Mouse (Mus musculus) layer of hippocampus, postnatal 14 days (tissue): ENCODE data around the gene Cdc7. TPM values are rescaled to one million over a fixed set of nuclear protein-coding genes. Genes with fewer than 3 reads are reported as not detected.
A peak's percentile ranks its signal among the peaks of the same experiment; 100 is the strongest.
"Not testable (repeated sequence)": the region's sequence is repeated elsewhere in the genome, so short reads cannot be mapped to it uniquely, and the experiment has no call there.

Experiments
- DNase-seq, 2 experiments: peaks; one replicate each; pipeline ENCODE4 v3.0.0; 2021 to 2022; ENCODE audit warnings: low spot score in 2 of 2, mixed read lengths in 1 of 2
- long read RNA-seq, 2 experiments: library from polyadenylated mRNA; stranded (forward); transcript quantifications; one replicate each; pipeline ENCODE4 v2.0.0; 2021
- total RNA-seq, 2 experiments: library from RNA; stranded (reverse); gene quantifications; 2 replicates each; pipeline ENCODE4 v1.2.3; 2021

Gene Cdc7
- 10 to 100 TPM; 13.5 to 14.9 TPM for total RNA-seq
- long read RNA-seq, experiment 1, partial matches to known transcripts: 12 of 22 reads
- long read RNA-seq, experiment 1, other reads (novel, unspliced or antisense): 4 of 22 reads
- long read RNA-seq, experiment 2, partial matches to known transcripts: 19 of 36 reads
- long read RNA-seq, experiment 2, other reads (novel, unspliced or antisense): 8 of 36 reads

DNA sequence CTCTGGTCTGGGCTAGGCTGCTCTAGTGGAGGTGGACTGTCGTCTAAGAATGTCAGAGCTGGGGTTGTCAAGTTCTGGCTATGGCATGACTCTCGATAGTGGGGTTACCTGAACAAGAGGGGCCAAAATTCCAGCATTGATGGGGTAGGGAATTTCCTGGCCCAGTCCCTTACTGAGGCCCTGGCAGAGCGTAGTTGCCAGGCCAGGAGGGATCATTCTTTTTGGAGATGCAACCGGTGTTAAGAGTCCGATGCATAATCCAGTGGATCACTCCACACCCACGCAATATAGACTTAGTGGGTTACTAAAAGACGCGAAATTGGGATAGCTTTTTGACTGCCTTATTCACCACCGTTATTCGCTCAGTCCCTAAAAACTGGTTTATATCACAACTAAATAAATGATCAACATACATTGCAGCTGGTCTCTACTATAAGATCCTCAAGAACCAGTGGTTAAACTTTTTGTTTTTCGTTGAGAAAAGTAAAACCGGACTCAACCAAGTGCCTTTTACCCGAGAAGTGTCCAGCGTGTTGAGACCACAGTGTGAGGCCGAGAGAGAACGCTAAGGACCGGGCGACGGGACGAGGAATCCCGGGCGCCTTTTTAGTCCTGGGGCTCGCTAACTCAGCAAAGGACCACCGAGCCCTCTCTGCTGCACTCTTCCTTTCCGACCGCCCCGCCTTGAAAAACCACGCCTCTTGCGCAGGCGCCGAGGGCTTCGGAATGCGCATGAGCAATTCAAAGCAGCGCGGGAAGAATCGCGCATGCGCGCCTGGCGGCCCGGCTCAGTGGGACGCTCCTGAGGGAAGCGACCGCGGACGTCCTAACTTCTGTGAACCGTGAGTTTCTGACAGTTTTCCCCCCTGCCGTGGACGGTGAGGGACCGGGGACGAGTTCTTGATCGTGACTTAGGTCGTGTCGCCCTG, at the start of gene Cdc7:
TSS of gene Cdc7 (plus strand) at position 739 of the 929 bp plus-strand sequence.
- DNase-seq: peak; percentile 95 to 96

DNA sequence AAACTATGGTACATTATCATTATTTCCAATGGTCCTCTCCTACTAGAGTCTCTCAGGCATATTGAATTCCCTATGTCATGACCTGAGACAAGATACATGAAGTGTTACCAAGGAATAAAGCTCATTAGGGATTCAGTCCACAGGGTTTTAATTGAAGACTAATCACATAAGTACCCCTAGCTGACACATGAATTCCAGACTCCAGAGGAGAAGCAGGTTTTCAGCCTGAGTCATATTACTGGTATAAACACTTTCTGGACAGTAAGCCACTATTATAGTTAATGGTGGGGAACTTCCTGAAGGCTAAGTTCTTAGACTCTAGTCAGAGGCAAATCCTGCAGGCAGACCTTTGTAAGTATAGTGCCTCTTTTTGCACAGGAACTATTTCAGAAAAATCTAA, 44.8 kb upstream of the Cdc7 start:
- DNase-seq: no peak

DNA sequence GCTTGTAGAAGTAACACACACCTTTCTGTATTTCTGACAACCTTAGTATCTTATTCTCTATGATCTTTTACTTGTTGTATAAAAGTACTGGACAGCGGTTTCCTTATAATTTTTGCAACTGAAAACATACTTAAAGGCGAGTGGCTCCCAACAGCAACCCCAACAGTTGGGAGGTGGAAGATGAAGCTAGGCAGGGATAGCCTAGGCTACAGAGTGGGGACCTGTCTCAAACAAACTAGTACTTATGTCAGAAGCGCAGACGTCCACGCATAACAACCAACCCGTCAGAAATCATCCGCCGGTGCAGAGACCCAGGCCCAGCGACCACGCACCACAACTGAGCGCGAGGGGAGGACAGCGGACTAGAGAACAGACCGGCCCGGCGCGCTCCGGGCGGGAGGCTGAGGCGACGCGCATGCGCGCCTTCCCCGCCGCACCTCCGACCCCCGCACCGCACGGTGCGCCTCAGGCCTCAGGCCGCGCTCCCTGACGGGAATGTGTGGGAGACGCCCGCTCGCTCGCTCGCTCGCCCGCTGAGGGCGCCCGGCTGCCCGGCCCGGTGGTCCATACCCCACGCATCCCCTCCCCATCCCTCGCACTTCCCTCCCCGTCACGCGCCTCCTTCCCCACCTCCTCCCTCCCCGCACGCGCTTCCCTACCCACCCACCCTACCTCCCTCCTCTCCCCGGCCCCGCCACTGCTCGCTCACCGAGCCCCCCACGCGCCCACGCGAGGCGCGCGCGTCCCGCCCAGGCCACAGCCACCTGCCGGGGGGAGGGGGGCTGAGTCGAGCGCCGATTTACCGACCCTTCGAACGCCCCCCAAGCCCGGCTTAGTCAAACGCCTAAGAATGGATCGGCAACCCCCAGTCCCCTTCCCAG, 38.4 kb upstream of the Cdc7 start, which contains the start of gene Hfm1:
TSS of gene Hfm1 (minus strand) at position 834 of the 881 bp plus-strand sequence.
- DNase-seq: peak; percentile 68 to 71

DNA sequence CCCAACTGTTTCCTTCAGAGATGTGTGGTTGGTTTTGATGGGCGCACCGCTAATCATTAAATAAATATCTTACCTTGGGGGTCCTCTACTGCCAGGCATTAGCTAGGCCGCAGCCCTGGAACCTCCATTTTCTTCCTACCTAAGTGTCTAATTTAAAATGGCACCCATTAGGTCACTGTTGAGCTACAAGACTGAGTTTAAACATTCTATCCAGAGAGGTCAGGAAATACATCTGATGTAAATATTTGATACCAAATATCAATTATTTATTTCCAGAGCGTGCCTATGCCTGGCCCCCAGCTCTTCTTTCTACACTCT, 37.8 kb upstream of the Cdc7 start:
- DNase-seq: peak in 1 of 2 experiments; percentile 34

DNA sequence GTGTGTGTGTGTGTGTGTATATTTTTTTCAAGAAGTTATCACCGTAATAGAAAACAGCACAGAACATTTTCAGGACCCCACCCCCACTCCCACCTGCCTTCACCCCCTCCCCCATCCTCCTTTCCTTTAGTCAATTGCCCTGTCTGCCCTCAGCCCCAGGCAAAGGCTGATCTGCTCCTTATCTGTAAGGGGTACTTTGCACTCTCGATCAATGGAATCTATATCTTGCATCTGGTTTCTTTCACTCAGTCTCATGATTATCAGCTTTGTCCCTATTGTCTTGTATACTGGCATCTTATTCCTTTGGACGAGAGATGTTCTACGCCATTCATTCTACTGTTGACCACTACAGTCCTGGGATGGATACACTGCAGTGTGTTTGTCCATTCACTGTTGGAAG, 36.1 kb upstream of the Cdc7 start:
- no peak for DNase-seq

DNA sequence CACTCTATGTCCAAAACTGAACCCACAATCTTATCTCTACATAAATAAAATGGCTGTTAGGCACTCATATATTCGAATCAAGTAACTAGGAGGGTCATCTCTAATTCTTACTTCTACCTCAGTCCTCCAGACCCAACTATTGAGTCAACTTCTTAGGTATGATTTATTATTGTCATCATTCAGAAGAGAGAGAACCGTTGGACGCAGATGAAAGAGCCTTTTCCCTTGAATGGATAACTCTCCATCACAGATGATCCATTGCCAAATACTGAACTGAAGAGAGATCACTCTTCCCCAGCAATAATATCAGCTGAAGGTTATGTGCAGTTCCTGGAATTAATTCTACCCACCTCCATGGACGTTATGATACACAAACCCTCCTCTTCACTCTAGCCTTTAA, 17.8 kb upstream of the Cdc7 start:
- DNase-seq: no peak

DNA sequence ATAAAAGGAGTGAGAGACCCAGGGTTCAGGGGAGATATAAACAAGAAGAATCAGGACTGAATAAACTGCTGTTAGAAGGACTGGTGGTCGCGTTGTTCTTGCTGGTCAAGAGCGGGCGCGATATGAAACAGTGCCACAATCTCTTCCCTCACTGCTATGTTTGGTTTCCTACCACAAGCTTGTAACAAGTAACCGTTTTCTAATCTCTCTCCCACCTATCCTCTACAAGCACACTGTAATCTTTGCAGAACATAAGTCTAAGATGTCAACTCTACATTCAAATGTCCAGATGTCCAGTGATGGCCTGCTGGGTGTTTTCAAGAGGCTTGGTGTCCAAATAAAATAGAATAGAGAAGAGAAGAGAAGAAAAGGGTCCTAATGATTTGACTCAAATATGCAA, 15.4 kb upstream of the Cdc7 start:
- no peak for DNase-seq

DNA sequence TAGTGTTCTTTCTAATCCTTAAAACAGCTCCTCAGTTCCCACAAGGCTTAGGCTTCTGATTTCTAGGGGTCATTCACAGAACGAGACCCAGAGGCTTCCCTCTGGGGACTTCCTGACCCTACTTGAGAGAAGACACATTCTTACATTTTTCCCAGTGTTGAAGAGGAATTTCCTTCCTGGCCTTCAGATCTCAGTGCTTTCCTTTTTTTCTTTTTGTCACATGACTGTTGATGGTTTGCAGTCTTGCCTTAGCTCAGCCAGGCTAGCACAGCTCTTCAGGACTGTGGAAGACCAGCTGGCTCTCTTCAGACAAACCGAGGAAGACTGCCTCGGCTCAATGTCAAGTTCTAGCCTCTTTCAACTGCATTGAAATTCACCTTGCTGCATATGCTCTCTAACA, 7.7 kb upstream of the Cdc7 start:
- no peak for DNase-seq

DNA sequence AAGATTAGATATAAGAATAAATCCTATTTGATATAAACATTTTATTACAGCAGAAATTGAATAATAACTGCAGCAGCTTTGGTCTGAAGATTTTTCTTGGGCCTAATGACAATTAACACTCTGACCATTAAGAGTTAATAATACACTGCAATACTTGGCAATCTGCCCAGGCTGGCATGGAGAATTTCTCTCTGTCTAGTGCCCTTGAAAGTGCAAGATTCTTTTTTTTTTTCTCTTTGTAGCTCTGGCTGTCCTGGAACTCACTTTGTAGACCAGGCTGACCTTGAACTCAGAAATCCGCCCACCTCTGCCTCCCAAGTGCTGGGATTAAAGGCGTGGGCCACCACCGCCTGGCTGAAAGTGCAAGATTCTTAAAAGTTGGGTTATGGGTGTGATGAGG, 5.1 kb upstream of the Cdc7 start:
- no peak for DNase-seq

DNA sequence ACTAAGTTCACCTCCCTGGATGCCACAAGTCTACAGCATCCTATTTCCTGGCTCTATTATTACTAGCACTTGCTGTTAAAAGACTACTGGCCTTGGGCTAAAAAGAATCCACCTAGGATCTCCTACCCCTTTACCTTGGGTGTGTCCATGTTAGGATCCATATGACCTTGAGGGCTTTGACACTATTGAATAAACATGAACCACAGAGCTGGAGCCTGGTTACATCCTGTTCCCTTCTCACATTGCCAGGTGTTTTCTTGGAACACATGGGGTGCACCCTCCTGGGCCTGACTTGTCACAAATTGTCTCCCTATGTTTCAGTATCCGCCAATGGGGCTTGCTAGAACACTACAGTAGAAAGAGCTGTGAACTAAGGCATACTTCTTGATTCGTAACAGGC, 3.7 kb upstream of the Cdc7 start:
- DNase-seq: no peak

DNA sequence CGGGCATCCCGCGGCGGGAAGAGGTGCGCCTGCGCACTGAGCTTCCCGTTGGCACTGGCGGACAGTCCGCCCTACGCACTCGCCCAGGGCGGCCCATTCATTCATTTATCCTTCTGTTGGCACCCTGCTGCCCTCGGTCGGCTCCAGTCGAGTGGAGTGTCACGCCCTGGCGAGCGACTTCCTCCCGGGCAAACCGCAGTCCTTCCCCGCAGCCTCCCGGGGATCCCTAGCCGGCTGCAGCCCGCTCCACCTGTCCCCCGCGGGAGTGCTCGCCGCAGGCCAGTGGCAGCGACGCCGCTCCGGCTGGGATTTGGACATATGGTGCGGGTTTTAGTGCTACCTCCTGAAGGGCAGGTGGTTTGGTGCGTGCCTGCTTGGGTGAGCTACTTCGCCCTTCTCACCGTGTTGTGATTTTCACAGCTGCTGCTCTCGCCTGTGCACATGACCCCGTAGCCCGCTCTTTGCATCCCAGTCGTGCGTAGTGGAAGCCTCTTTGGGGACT, 442 bp downstream of the Cdc7 start:
- DNase-seq: no peak

DNA sequence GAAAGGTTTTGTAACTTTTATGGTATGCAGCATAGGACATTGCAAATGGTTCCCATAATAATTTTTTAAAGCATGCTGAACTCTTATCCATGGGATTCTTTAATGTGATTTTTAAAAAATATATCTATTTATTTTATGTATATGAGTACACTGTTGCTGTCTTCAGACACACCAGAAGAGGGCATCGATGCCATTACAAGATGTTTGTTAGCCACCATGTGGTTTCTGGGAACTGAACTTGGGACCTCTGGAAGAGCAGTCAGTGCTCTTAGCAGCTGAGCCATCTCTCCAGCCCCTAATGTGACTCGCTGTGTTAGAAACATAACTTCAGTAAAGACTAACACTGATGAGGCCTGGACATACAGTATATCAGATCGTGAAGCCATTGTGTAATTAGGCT, 2.3 kb downstream of the Cdc7 start:
- DNase-seq: no peak

DNA sequence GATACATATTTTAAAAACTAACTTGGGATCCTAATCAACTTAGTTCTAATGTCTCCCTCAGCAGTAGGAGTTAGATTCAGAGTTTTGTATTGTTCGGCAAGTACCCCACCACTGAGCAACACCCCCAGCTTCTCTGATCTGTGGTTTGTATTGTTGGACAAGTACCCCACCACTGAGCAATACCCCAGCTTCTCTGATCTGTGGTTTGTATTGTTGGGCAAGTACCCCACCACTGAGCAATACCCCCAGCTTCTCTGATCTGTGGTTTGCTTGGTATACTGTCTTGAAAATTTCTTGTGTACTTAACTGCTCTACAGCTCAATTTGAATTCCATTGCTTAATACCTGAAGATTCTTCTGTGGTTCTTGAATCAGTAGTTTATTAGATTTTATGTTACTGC, 3.5 kb downstream of the Cdc7 start:
- no peak for DNase-seq

DNA sequence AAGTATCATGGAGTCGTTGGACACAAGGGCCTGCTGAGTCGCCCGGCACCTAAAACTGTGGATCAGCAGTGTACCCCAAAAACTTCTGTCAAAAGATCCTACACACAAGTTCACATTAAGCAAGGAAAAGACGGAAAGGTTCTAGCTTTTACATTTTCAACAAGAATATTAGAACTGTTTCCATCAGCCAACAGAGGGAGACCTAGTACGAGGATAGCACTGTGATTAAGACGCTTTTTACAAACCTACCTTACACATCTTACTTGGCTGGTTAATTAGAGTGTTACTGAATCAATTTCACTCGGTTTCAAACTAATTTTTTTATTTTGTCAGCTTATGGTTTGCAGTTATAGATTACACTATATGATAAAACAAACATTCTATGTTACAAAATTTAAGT, 9.8 kb downstream of the Cdc7 start:
- DNase-seq: no peak

DNA sequence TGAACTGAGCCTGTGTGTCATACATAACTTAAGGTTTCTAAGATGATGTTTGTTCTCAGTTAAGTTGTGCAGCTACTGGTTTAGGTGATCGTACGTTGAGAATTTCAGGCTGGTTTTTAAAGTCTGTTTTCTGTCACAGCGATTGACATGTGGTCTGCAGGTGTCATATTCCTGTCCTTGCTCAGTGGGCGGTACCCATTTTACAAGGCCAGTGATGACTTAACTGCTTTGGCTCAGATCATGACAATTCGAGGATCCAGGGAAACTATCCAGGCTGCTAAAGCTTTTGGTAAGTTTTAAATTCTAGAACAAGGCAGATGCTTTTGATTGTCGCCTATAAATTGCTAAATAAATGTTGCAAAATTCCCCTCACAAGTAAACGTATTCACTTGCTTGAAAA, 15.0 kb downstream of the Cdc7 start:
- no peak for DNase-seq

DNA sequence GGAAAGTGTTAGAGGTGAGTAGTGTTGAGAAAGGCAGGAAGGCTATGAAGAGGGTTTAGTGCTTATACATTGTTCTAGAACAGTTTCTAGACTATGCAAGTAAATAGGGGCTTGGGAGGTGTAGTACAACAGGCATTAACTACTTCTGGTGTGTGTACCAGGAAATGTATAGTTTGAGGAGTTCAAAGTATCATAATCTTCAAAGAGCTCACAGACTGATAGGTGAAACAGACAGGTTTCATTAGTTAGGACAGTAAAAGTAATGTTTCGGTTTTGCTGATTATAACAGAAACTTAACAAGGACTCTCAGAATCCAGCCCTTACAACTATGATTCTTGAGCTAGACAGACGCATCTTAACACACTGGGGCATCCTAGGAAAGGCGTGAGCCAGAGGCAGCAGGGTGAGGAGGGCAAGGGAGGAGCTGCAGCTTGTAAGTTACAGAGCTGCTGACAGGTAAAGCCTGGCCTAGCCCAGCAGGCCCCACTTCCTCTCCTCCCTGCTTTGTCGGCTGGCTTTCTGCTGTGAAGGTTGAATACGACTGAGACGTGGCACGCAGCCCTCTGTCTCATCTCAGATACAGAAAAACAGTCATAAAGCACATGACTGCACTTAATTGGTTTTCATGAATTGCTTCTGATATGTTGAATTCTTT, 18.3 kb downstream of the Cdc7 start:
- DNase-seq: no peak

DNA sequence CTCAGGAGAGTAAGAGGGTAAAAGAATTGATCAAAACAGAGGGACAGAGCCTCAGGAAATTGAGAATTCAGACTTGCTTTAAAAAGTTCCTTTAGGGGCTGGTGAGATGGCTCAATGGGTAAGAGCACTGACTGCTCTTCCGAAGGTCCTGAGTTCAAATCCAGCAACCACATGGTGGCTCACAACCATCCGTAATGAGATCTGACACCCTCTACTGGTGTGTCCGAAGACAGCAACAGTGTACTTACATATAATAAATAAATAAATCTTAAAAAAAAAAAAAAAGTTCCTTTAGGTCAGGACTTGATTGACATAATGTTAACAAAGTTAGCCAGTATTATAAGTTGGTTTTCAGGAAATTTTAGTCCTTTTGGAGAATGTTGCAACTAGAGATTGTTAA, 20.8 kb downstream of the Cdc7 start:
- DNase-seq: not testable (repeated sequence)

DNA sequence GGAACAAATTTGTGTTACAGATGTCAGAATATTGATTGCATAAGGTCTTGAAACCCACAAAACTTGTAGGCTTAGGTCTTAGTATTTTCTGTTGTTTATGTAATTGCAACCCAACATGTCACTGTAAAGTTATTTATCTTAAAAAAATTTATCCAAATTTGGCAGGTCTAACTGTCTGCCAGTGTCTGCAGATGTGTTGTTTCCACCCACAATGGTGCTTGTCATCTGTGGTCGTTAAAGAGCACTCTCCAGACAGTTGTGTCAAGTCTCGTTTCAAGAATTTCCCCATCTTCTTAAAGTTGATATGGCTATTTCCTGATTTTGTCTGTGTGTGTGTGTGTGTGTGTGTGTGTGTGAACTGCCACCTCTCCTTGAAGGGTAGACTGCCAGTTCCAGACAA, 21.5 kb downstream of the Cdc7 start:
- DNase-seq: no peak

DNA sequence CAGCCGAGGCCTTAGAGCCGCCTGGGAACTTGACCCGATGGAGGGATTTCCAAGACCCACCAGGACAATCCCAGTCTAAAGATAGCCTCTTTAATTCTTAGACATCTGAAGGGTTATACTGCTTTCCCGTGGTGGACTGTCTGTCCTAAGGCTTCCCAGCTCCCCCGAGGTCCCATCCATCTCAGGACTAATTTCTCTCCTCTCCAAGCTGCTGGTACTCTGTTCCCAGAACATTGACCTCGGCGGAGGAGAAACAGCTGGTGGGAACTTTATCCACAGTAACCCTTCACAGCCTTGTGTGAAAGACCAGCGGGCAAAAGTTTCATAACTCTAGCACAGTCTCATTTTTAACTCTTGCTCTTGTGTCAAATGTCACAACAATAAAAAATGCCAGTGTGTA, 25.1 kb downstream of the Cdc7 start:
- no peak for DNase-seq

DNA sequence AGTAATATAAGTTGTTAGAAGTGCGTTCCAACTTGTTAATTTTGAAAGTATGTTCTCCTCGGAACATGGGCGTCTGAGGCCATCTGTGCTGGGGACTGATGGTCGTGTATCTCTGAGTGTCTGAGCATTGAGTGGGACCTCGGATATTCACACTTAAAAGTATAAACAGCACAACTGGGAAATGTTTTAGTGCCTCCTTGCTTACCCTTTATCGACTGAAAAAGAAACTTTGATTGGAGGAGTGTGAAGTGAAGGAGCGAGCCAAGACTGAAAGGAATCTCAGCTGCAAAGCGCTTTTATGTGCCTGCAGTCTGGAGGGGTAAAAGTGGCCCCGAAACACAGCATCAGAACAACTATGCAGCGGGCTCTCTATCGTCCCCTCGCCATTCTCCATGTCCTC, 25.7 kb downstream of the Cdc7 start:
- no peak for DNase-seq

DNA sequence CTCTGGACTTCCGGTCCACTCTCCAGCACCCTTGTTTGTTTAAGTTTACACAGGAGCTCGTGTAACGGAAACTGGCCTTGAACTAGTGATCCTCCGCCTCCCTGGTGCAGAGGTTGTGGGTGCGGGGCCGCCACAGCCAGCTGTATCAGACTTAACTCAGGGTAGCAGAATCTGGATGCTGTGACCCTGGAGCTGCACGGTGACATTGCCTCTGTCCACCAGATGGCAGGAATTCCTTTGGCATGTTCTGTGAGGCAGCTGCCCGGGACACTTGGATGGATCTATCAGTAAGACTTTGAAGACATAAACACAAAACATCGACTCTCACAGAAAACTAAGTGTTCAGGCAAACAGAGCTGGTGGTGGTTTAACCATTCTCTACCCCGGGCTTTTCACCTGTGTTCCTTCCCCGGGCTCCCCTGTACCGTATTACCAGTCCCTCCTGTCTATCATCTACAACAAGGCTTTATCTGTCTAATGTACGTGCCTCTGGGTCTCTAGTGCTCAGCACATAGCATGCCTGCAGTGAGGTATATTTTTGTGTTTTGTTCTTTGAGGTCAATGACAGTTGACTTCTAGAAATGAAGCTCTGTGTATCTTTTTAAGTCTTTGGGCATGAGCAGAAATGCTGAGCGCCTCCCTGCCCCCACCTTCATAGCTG, 26.6 kb downstream of the Cdc7 start:
- peak; percentile 26 to 35 for DNase-seq
